Mouse (Mus musculus) hindbrain, embryonic 13.5 days (tissue): ENCODE measurements around the gene Nfib. TPM values are rescaled to one million over a fixed set of nuclear protein-coding genes. Genes with fewer than 3 reads are reported as not detected.

Experiments used
- ATAC-seq: fragments of 200-750 bp; cut with Nextera tagmentation; 2 replicates; pipeline ENCODE4 v1.8.0; 2017; ENCODE audit warnings: moderate TSS enrichment; ENCODE audit not compliant: low FRiP score
- H3K27ac ChIP-seq: fragments of 300-500 bp; sonication (generic); 2 replicates; pipeline ENCODE4 v1.5.1; 2015; ENCODE audit warnings: inconsistent platforms, mild to moderate bottlenecking, moderate library complexity
- H3K27me3 ChIP-seq: fragments of 300-500 bp; sonication (generic); 2 replicates; pipeline ENCODE4 v1.6.1; 2015; ENCODE audit warnings: mild to moderate bottlenecking, inconsistent platforms
- H3K36me3 ChIP-seq: fragments of 300-500 bp; sonication (generic); 2 replicates; pipeline ENCODE4 v1.6.1; 2015; ENCODE audit warnings: mild to moderate bottlenecking, inconsistent platforms
- H3K4me1 ChIP-seq: fragments of 300-500 bp; sonication (generic); replicated peaks from 2 replicates; pipeline ENCODE4 v1.6.1; 2015; ENCODE audit warnings: inconsistent platforms
- H3K4me2 ChIP-seq: fragments of 300-500 bp; sonication (generic); 2 replicates; pipeline ENCODE4 v1.6.1; 2015; ENCODE audit warnings: inconsistent platforms, mild to moderate bottlenecking, moderate library complexity
- H3K4me3 ChIP-seq: fragments of 300-500 bp; sonication (generic); 2 replicates; pipeline ENCODE4 v1.5.1; 2015; ENCODE audit warnings: mild to moderate bottlenecking, inconsistent platforms
- H3K9ac ChIP-seq: fragments of 300-500 bp; sonication (generic); 2 replicates; pipeline ENCODE4 v1.6.1; 2015; ENCODE audit warnings: mild to moderate bottlenecking, inconsistent platforms
- H3K9me3 ChIP-seq: fragments of 300-500 bp; sonication (generic); 2 replicates; pipeline ENCODE4 v1.6.1; 2016; ENCODE audit warnings: inconsistent platforms
- WGBS: fragments of 180-500 bp; shearing (Covaris S2); methylation state at CpG from one replicate; pipeline ENCODE4 v1.1.7; 2015; 5-methylcytosine and 5-hydroxymethylcytosine counted together
- polyA plus RNA-seq: library from polyadenylated mRNA; unstranded; fragments of >200 nt; fragmentation: Nextera tagmentation; extraction: Ambion mirVana; gene quantifications from 2 replicates; pipeline ENCODE4 v1.2.1, GENCODE M21; 2015

Nfib gene
- polyA plus RNA-seq, 1 experiment from 2014 or later = 107 TPM

DNA sequence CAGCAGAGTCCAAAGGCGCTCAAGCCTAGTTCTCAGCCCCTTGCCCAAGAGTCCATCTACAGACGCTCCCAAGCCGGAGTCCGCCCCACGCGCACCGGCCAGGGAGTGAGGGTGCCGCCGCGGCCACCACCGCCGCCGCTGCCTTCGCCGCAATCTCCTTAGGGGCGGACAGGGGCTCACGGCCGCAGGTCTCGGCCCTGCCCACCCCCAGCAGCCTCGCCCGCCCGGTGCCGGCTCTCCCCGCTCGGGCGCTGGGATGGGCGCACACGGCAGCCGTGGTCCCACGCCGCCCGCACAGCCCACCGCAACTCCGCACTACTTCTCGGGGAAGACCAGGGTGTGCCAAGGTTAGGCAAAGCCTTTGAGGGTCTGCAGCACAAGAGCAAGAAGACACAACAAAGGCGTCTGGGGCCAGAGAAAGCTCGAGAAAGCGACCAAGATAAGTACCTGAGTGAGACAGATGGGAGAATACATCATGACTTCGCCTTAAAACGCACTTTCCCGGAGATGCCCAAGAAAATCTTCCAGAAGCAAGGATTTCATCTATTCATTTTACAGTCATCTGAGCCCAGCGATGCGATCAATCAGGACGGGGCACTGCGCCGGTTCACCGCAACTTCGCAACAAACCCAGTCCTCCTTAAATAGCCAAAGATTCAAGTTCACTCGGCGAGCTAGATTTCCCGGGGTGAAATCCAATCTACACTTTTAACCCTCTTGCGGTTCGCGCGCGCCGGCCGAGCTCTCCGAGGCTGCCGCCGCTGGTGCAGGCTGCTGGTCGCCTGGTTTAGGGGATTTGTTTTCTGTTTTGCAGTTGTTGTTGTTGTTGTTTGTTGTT is 201.0 kb downstream of the Nfib start:
- Histone ChIP-seq H3K27me3 (peaks cover 5% of the 10 kb centered on the region; the same call in 1 of the 2 replicates), H3K9me3 (no peaks in the 10 kb centered on the region), H3K27ac (peak overlapping the region; percentile 99), H3K4me3 (peak overlapping the region; percentile 84), H3K4me2 (peak overlapping the region; percentile 94), H3K9ac (peak overlapping the region; percentile 99), H3K36me3 (no peaks in the 10 kb centered on the region), H3K4me1 (peaks cover 27% of the 10 kb centered on the region)
- under 1% methylated on average over 62 of the region's 62 CpGs for WGBS
- no peak for ATAC-seq

DNA sequence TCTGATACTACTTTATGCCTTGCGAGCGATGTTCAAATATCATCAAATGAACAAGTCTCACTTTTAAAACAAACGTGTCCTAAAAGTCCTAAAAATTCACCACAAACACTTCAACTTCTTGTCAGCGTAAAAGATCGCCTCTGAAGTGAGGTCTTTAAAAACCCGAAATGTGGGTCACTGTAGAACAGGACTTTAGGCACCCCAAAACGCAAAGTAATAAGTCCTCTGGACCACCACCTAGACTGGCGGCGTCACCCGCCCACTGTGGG is 201.6 kb downstream of the Nfib start:
- Histone ChIP-seq H3K9me3 (no peaks in the 10 kb centered on the region), H3K36me3 (no peaks in the 10 kb centered on the region), H3K4me2 (peak overlapping the region; percentile 94), H3K27ac (peak overlapping the region; percentile 99), H3K4me1 (peaks cover 26% of the 10 kb centered on the region), H3K9ac (peak overlapping the region; percentile 99), H3K4me3 (peak overlapping the region; percentile 84), H3K27me3 (peaks cover 5% of the 10 kb centered on the region; the same call in 1 of the 2 replicates)
- WGBS = 3% methylated on average over 10 of the region's 10 CpGs
- ATAC-seq = no peak

DNA sequence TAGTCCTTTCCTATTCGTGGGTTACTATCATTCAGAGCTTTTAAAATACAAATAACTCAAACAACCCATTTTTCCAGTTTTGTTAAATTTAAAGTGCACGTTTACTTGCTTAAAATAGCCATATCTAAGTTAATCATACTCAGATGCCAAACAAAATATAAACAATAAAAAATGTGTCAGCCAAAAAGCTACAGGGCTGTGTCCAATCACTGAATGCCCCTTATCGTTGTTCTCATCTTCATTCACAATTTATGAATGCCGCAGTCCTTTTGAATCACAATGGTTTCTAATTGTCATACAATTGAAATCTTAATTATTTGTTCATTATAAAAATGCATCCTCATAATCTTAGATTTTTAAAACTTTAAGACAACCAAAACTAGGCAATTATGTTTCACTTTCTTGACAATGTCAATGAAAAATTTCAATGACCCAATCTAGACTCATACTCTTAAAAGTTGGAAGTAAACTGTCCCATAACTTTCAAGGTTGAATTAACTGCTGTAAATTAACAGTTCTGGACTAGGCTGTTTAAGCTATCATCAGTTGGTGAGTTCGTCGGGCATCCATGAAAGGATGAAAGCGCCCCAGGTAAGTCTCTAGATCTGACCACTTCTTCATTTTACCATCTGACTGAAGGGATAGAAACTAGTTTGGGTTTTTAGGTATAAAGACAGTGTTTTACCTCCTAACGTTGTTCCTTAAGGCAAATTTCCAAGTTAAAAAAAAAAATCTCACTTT is 202.1 kb downstream of the Nfib start:
- peaks cover 5% of the 10 kb centered on the region; the same call in 1 of the 2 replicates for H3K27me3 ChIP-seq
- no peaks in the 10 kb centered on the region for H3K36me3 ChIP-seq
- no peak for ATAC-seq
- H3K27ac ChIP-seq = peak overlapping the region; percentile 99
- no peaks in the 10 kb centered on the region for H3K9me3 ChIP-seq
- peak overlapping the region; percentile 99 for H3K9ac ChIP-seq
- peak overlapping the region; percentile 84 for H3K4me3 ChIP-seq
- peak overlapping the region; percentile 94 for H3K4me2 ChIP-seq
- peaks cover 26% of the 10 kb centered on the region for H3K4me1 ChIP-seq
- WGBS = 23% methylated on average over 8 of the region's 8 CpGs

DNA sequence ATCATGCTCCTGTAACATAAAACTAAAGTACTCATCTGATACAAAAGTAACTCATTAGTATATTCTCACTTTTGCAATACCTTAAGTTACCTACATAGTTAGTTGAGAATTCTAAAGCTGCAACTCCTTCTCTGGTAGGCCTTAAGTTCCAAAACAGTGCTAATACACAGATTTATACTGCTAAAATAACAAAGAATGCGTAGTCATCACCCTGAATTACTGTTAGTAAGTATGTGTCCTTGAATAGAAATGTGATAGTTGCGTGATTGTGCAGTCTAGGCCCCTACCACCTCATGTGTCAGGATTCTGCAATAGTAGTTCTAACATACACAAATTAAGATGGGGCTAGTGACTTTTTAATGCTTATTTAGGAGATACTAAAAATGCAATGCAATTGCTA is 202.9 kb downstream of the Nfib start:
- WGBS = 56% methylated on average over 2 of the region's 2 CpGs
- H3K27me3 ChIP-seq = peaks cover 2% of the 10 kb centered on the region; the same call in 1 of the 2 replicates
- peaks cover 30% of the 10 kb centered on the region for H3K4me1 ChIP-seq
- H3K4me2 ChIP-seq = peak overlapping the region; percentile 57
- H3K27ac ChIP-seq = peak overlapping the region; percentile 13; the same call in 1 of the 2 replicates
- no peak for ATAC-seq
- H3K9me3 ChIP-seq = no peaks in the 10 kb centered on the region
- H3K4me3 ChIP-seq = peak overlapping the region; percentile 84
- peaks cover 7% of the 10 kb centered on the region for H3K36me3 ChIP-seq
- peak overlapping the region; percentile 65 for H3K9ac ChIP-seq

DNA sequence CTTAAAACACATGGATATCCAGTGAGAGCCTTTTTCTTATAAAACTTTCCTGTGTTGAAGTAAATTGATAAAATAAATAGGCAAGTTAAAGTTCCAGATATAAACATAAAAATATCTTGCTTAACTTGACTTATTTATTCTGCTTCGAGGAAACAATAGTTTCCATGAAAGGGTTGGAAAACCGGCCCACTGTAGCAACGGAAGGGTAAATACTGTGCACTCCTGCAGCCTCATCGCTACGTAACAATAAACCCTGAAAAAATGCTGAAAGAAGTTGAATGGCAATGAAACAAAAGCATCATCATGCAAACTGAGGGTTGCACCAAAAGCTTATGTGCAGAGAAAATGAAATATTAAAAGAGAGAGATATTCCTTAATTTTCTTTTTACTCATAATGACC is 203.5 kb downstream of the Nfib start:
- ATAC-seq = no peak
- peak overlapping the region; percentile 57 for H3K4me2 ChIP-seq
- 30% methylated on average over 5 of the region's 5 CpGs for WGBS
- H3K4me3 ChIP-seq = peak overlapping the region; percentile 84
- H3K9ac ChIP-seq = peak overlapping the region; percentile 72
- H3K9me3 ChIP-seq = no peaks in the 10 kb centered on the region
- peaks cover 2% of the 10 kb centered on the region; the same call in 1 of the 2 replicates for H3K27me3 ChIP-seq
- peaks cover 32% of the 10 kb centered on the region for H3K4me1 ChIP-seq
- peak overlapping the region; percentile 58; the same call in 1 of the 2 replicates for H3K27ac ChIP-seq
- H3K36me3 ChIP-seq = peaks cover 7% of the 10 kb centered on the region

DNA sequence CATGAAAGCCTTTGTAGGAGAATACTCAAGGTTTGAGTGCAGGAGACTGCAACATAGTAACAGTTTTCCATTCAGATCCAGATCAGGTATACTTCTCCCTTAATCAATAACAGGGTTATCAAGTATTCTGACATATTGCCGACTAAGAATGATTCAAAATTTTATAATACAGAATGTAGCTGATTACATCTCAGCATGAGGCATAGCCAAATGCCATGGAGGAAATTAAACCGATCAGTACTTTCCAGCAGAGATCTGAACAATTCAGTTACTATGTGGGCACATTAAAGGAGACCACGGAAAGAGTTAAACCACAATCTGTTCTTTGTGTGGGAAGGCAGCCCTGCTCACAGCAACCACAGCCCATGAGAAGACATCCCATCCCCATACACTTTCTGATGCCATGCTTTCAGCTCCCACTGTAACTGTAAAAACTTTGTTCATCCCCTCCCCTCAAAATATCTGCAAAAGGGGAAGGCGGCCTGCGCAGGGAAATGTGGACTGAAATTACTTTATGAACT is 204.9 kb downstream of the Nfib start:
- Histone ChIP-seq H3K27ac (peak overlapping the region; percentile 84), H3K4me1 (peaks cover 33% of the 10 kb centered on the region), H3K36me3 (peaks cover 7% of the 10 kb centered on the region), H3K9ac (peak overlapping the region; percentile 75), H3K4me3 (peak overlapping the region; percentile 84), H3K4me2 (peak overlapping the region; percentile 57), H3K9me3 (no peaks in the 10 kb centered on the region), H3K27me3 (peaks cover 2% of the 10 kb centered on the region; the same call in 1 of the 2 replicates)
- no peak for ATAC-seq
- WGBS = 59% methylated on average over 5 of the region's 5 CpGs

DNA sequence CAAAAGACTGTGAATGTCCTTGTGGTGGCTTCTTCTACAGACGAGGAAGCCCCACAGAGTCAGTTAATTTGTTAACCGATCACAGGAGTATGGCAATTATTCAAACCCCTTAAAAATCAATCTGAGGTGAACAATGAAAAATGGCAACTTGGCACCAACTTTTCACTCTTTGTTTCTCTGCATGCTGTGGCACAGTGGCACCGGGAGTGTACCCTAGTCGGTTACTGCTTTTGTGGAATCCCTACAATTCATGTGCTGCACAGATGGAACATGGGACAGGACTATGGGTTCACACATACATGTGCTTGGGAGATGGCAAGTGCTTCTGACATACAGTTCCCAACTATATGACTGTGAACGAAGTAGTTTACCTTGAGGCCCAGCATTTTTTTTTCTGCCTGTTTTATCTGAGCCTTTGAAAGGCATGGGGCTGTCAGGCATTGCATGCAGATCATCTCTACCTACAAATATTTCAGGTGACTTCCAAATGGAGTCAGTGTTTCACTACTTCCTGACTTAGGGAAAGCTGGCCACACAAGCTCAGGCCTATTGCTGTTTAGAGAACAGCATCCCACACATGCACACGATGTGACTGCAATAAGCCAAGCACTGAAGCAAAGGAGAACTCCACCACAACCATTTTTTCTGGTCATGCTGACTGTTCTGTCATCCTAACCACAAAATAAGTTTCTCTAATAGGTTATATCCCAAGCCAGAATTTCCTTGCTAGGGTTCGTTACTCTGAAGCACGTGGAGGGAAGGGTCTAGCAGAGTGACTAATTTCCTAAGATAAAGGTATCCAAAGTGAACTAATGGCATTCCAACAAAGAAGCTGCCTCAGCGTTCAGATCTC is 205.6 kb downstream of the Nfib start:
- H3K4me3 ChIP-seq = peak overlapping the region; percentile 84
- peaks cover 33% of the 10 kb centered on the region for H3K4me1 ChIP-seq
- WGBS = 48% methylated on average over 9 of the region's 9 CpGs
- peaks cover 2% of the 10 kb centered on the region; the same call in 1 of the 2 replicates for H3K27me3 ChIP-seq
- ATAC-seq = no peak
- peaks cover 7% of the 10 kb centered on the region for H3K36me3 ChIP-seq
- peak overlapping the region; percentile 75 for H3K9ac ChIP-seq
- H3K9me3 ChIP-seq = no peaks in the 10 kb centered on the region
- peak overlapping the region; percentile 84 for H3K27ac ChIP-seq
- H3K4me2 ChIP-seq = peak overlapping the region; percentile 57

DNA sequence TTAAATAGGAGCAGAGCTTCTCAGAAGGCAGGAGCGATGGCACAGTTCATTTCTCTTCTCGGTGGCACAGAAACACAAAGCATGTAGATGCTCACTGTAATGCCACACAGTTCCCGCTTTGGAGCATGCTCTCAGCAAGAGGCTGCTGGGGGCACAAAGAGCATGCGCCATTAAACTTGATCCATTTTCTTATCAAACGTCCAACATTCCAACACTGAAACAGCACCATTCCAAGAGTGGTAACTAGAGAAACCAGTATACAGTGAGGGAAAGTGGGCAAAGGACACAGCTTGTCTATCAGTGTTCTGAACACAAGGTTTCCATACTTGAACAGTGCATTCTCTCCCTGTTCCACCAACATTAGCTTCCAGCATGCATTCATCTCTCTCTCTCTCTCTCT is 206.3 kb downstream of the Nfib start:
- peak overlapping the region; percentile 84 for H3K27ac ChIP-seq
- WGBS = 44% methylated on average over 5 of the region's 5 CpGs
- H3K36me3 ChIP-seq = peaks cover 7% of the 10 kb centered on the region
- H3K4me2 ChIP-seq = peak overlapping the region; percentile 57
- H3K27me3 ChIP-seq = peaks cover under 1% of the 10 kb centered on the region; the same call in 1 of the 2 replicates
- ATAC-seq = no peak; the same call in 1 of the 2 replicates
- H3K9me3 ChIP-seq = no peaks in the 10 kb centered on the region
- H3K4me1 ChIP-seq = peaks cover 33% of the 10 kb centered on the region
- H3K9ac ChIP-seq = peak overlapping the region; percentile 75
- H3K4me3 ChIP-seq = peak overlapping the region; percentile 84

DNA sequence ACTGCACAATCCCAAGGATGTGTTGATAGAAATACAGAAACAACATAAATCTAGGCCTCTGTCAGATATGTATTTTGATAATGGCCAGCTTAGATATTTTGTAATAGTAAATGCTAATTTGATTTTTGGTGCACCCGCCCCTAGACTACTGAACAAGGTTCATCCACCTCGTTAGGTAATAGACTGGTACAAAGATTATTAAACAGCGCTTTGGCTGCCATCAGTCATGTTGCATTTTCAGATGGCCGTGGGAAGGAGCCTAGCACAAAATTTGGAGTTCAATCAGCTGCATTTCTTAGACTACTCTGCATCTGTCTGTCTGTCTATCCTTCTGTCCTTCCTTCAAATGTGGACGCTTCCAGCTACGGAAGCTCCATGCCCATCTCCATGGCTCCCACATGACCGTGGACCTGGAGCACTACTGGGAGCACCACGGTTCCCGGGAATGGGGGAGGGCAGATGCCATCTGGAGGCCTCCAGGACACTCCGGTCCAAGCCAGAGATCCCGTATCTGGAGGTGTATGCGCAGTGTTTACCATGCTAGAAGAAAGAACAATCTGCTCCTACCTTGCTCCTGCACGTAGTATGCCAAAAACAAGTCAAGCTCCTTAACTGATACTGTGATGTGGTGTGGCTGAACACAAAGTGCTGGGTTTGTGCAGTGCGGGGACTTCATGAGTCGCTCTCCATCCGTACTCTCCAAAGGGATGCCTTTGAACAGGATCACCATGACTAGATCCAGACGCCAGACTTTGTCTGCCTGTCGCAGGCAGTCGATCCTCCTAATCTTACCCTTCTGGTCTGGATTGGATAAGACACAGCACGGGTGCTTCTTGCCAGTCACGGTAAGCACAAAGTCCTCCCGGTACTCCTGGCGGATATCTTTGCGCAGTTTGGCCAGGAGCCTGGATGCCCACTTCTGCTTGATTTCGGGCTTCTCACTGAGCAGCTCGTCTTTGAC is 207.6 kb downstream of the Nfib start:
- ATAC-seq = no peak
- 78% methylated on average over 26 of the region's 26 CpGs for WGBS
- Histone ChIP-seq H3K4me2 (peak overlapping the region; percentile 57), H3K9me3 (no peaks in the 10 kb centered on the region), H3K9ac (peak overlapping the region; percentile 68), H3K27me3 (no peaks in the 10 kb centered on the region), H3K4me1 (peaks cover 42% of the 10 kb centered on the region), H3K4me3 (peak overlapping the region; percentile 35), H3K27ac (peak overlapping the region; percentile 82), H3K36me3 (peaks cover 7% of the 10 kb centered on the region)

DNA sequence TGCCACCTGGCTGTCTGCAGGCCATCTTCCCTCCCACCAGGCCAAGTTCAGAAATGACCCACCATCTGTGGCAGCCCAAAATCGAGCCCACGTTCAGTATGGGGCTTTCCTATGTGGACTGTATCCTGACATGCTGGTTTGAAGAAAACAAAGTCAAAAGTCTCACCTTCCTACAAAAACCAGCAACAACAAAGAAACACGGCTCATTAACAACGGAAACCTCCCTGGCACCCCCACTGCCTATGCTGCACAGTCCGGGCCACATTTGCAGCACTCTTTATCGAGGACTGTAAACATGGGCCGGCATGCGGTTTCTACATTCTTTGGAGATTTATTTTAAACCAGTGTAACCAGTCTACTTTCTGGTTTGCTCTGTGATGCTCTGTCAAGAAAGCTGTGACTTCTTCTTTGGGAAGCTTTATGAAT is 208.4 kb downstream of the Nfib start:
- peak overlapping the region; percentile 35 for H3K4me3 ChIP-seq
- ATAC-seq = no peak
- no peaks in the 10 kb centered on the region for H3K9me3 ChIP-seq
- peak overlapping the region; percentile 82 for H3K27ac ChIP-seq
- peak overlapping the region; percentile 68 for H3K9ac ChIP-seq
- peaks cover 7% of the 10 kb centered on the region for H3K36me3 ChIP-seq
- H3K4me2 ChIP-seq = peak overlapping the region; percentile 57
- H3K4me1 ChIP-seq = peaks cover 49% of the 10 kb centered on the region
- 78% methylated on average over 8 of the region's 8 CpGs for WGBS
- H3K27me3 ChIP-seq = no peaks in the 10 kb centered on the region

DNA sequence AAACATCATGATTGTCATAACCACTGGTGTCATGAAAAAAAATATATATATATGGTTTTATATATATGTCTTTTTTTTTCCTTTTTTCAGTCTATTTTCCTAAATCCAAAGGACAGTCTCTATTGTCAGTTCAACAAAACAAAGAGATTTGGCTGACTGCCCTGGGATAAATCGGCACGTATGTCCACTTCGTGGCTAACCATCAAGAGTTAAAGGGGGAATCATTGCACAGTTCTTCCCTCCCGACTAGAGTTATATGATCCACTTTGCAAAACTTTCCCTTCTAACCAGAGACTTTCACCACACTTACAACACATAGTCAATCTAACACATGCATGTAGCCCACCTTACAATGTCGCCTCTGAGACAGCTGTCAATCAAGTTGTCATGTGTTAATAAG is 209.2 kb downstream of the Nfib start:
- Histone ChIP-seq H3K27ac (peak overlapping the region; percentile 82), H3K4me1 (peaks cover 55% of the 10 kb centered on the region), H3K36me3 (peaks cover 7% of the 10 kb centered on the region), H3K4me3 (peak overlapping the region; percentile 35), H3K9me3 (no peaks in the 10 kb centered on the region), H3K4me2 (peak overlapping the region; percentile 57), H3K9ac (peak overlapping the region; percentile 68), H3K27me3 (no peaks in the 10 kb centered on the region)
- no peak for ATAC-seq
- 63% methylated on average over 5 of the region's 5 CpGs for WGBS
